Comparison of ENCODE assay signal across 8 mouse cellular contexts in the genomic region with DNA sequence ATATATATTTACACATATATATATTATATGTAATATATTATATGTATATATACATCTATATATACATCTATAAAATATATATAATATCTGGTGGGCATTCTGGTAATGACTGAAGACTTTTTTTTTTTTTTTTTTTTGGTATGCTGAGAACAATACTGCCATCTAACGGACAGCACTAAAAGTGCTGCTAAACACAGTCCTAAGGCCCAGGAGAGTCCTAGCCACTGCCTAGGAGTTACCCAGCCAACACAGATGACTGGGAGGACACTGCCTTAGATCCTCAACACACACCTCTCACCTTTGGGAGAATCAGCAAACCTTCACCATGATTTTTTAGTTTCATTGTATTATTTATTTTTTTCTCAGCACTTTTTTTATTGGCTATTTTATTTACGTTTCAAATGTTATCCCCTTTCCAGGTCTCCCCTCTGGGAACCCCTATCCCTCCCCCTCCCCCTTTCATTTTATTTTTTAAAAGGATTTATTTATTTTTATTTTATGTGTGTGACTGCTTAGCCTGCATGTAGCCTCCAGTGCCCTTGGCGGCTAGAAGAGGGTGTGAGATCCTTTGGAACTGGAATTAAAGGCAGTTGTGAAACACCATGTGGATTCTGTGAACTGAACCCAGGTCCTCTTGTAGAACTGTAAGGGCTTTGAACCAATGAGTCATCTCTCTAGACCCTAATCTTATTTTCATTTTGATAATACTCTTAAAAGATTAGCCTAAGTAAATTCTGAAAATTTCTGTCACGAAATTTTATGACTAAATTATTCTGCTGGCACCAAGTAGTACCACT. TPM values are rescaled to one million over a fixed set of nuclear protein-coding genes. Genes with fewer than 3 reads are reported as not detected.
DNase-seq lines count a peak whose midpoint lies in the region; ATAC-seq and TF ChIP-seq lines count a peak whose summit lies in the region.

No protein-coding gene starts in this region.

- no peaks in the 10 kb centered on the region for H3K27me3 ChIP-seq in Patski

- in situ Hi-C loops in Patski (cut with MboI; ENCODE audit: low pct_unique_long_range_greater_than_20kb): loop anchor here (5.0 to 10.0 kb wide), 2 partner anchors 210 to 457 kb away; no protein-coding TSS in a partner anchor

- no peak for ATAC-seq in Patski
- peak; percentile 78 for ATAC-seq in granulocyte monocyte progenitor cell, adult 5-6 weeks (replicated peaks; ENCODE audit: poor library complexity, severe bottlenecking)
- peak; percentile 72 for ATAC-seq in megakaryocyte-erythroid progenitor cell, adult 5-6 weeks (replicated peaks; ENCODE audit: low FRiP score, low TSS enrichment, poor library complexity, severe bottlenecking)

- DNase-seq in kidney, adult 9 months: peak; percentile 40
- no peak for DNase-seq in kidney, postnatal 4 days
- DNase-seq in Patski (ENCODE audit: low read depth, low spot score): no peak
- no peak for DNase-seq in thymus, postnatal 36 days
- DNase-seq in spleen, adult 18-20 months: no peak
- DNase-seq in spleen, postnatal 36 days (ENCODE audit: low spot score in 2 of 2): no peak

- TF ChIP-seq CTCF in Patski (IDR thresholded peaks at IDR 0.05): peak; percentile 66

- POLR2A ChIA-PET in Patski (lab: Charles Lee): interaction anchor here (0.6 kb wide), 1 partner anchor 123 kb away, joined by 3 read pairs; no protein-coding TSS in a partner anchor

- CTCF ChIA-PET in Patski (lab: Charles Lee): interaction anchor here (0.9 to 6.1 kb wide), 8 partner anchors 11 to 226 kb away, joined by 3 to 30 read pairs (median 6); no protein-coding TSS in a partner anchor

RNA-seq across cellular contexts. Expression of a gene that starts 38.9 kb away (rescaled TPM):
- polyA plus RNA-seq in Patski (2021): 164 TPM
- total RNA-seq in granulocyte monocyte progenitor cell, adult 5-6 weeks (2014; fragmentation: Nextera tagmentation): 1.1 and 7.2 TPM in 2 replicates
- total RNA-seq in granulocyte monocyte progenitor cell, adult 5-6 weeks (2017): 0.26 and 2.3 TPM in 2 replicates
- total RNA-seq in megakaryocyte-erythroid progenitor cell, adult 5-6 weeks (2014; fragmentation: Nextera tagmentation): not detected in 2 replicates
- total RNA-seq in megakaryocyte-erythroid progenitor cell, adult 5-6 weeks (2017): not detected in 2 replicates

RNA-seq across cellular contexts. Expression of a gene that starts 52.8 kb away (rescaled TPM):
- 115 TPM for polyA plus RNA-seq in Patski (2021)
- 30.1 and 30.9 TPM in 2 replicates for total RNA-seq in granulocyte monocyte progenitor cell, adult 5-6 weeks (2014; fragmentation: Nextera tagmentation)
- total RNA-seq in granulocyte monocyte progenitor cell, adult 5-6 weeks (2017): 31.8 and 38.6 TPM in 2 replicates
- 21.1 and 29.6 TPM in 2 replicates for total RNA-seq in megakaryocyte-erythroid progenitor cell, adult 5-6 weeks (2014; fragmentation: Nextera tagmentation)
- total RNA-seq in megakaryocyte-erythroid progenitor cell, adult 5-6 weeks (2017): 47.1 and 48.0 TPM in 2 replicates
